Mouse (Mus musculus) stomach, embryonic 15.5 days (tissue): ENCODE measurements around the gene Atp2a2. TPM values are rescaled to one million over a fixed set of nuclear protein-coding genes. Genes with fewer than 3 reads are reported as not detected.
"Not testable (repeated sequence)": the region's sequence is repeated elsewhere in the genome, so short reads cannot be mapped to it uniquely, and the experiment has no call there.

Experiments
- ATAC-seq: fragments of 200-750 bp; cut with Nextera tagmentation; 2 replicates; pipeline ENCODE4 v1.8.0; 2017; ENCODE audit warnings: low read depth, moderate number of reproducible peaks, moderate TSS enrichment; ENCODE audit not compliant: insufficient read depth, low FRiP score
- H3K27ac ChIP-seq: fragments of 300-500 bp; sonication (generic); 2 replicates; pipeline ENCODE4 v1.5.1; 2015; ENCODE audit warnings: mild to moderate bottlenecking, inconsistent platforms
- H3K27me3 ChIP-seq: fragments of 300-500 bp; sonication (generic); replicated peaks from 2 replicates; pipeline ENCODE4 v1.6.1; 2015; ENCODE audit warnings: inconsistent platforms
- H3K36me3 ChIP-seq: fragments of 300-500 bp; sonication (generic); 2 replicates; pipeline ENCODE4 v1.6.1; 2015; ENCODE audit warnings: inconsistent platforms
- H3K4me1 ChIP-seq: fragments of 300-500 bp; sonication (generic); 2 replicates; pipeline ENCODE4 v1.6.1; 2015; ENCODE audit warnings: inconsistent platforms
- H3K4me2 ChIP-seq: fragments of 300-500 bp; sonication (generic); 2 replicates; pipeline ENCODE4 v1.6.1; 2015; ENCODE audit warnings: mild to moderate bottlenecking, inconsistent platforms
- H3K4me3 ChIP-seq: fragments of 300-500 bp; sonication (generic); replicated peaks from 2 replicates; pipeline ENCODE4 v1.5.1; 2015; ENCODE audit warnings: inconsistent platforms
- H3K9ac ChIP-seq: fragments of 300-500 bp; sonication (generic); 2 replicates; pipeline ENCODE4 v1.6.1; 2015; ENCODE audit warnings: inconsistent platforms
- H3K9me3 ChIP-seq: fragments of 300-500 bp; sonication (generic); 2 replicates; pipeline ENCODE4 v1.6.1; 2016; ENCODE audit warnings: inconsistent platforms
- WGBS: fragments of 180-500 bp; shearing (Covaris S2); methylation state at CpG from one replicate; pipeline ENCODE4 v1.1.7; 2015; 5-methylcytosine and 5-hydroxymethylcytosine counted together
- polyA plus RNA-seq: library from polyadenylated mRNA; unstranded; fragments of >200 nt; fragmentation: Nextera tagmentation; extraction: Ambion mirVana; gene quantifications from 2 replicates; pipeline ENCODE4 v1.2.1, GENCODE M21; 2015

Atp2a2 gene
- polyA plus RNA-seq, 1 experiment from 2014 or later: 33.5 TPM

- WGBS: 84% methylated on average over 6 of the region's 6 CpGs
- no peak for ATAC-seq
These were observed 14.2 kb downstream of the Atp2a2 start for GRCm38 (mm10) chr5:122487825-122488224.

DNA sequence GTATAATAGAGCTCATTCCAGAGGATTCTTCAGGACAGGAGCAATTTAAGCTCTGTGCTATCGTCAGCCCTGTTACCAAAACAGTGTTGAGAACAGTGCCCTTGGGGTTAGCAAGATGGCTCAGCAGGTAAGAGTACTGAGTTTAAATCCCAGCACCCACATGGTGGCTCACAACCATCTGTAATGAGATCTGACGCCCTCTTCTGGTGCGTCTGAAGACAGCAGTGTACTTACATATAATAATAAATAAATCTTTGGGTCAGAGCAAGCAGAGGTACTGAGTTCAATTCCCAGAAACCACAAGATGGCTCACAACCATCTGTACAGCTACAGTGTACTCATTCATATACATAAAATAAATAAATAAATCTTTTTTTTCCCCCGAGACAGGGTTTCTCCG lies 15.8 kb downstream of the Atp2a2 start:
- ATAC-seq: not testable (repeated sequence)

More at GRCm38 (mm10) chr5:122487825-122488224, 14.2 kb downstream of the Atp2a2 start:
- Histone ChIP-seq H3K27ac (no peak overlapping the region), H3K27me3 (no peaks in the 10 kb centered on the region), H3K4me1 (no peaks in the 10 kb centered on the region), H3K9ac (no peak overlapping the region), H3K4me2 (no peak overlapping the region), H3K9me3 (no peaks in the 10 kb centered on the region), H3K36me3 (peaks cover 49% of the 10 kb centered on the region), H3K4me3 (no peak overlapping the region)

GRCm38 (mm10) chr5:122482733-122483391 lies 19.2 kb downstream of the Atp2a2 start:
- Histone ChIP-seq H3K9me3 (no peaks in the 10 kb centered on the region), H3K27me3 (no peaks in the 10 kb centered on the region), H3K27ac (no peak overlapping the region), H3K4me2 (no peak overlapping the region), H3K4me3 (no peak overlapping the region), H3K4me1 (no peaks in the 10 kb centered on the region), H3K36me3 (peaks cover 33% of the 10 kb centered on the region), H3K9ac (no peak overlapping the region)
- ATAC-seq: no peak
- 81% methylated on average over 6 of the region's 6 CpGs for WGBS

More for the DNA sequence above, 15.8 kb downstream of the Atp2a2 start:
- peaks cover 47% of the 10 kb centered on the region for H3K36me3 ChIP-seq
- H3K4me3 ChIP-seq, H3K9ac ChIP-seq, H3K27me3 ChIP-seq, H3K4me2 ChIP-seq, H3K9me3 ChIP-seq, H3K27ac ChIP-seq, H3K4me1 ChIP-seq: not testable (repeated sequence)
- WGBS: 79% methylated on average over 5 of the region's 5 CpGs

GRCm38 (mm10) chr5:122481844-122482243 lies 20.2 kb downstream of the Atp2a2 start:
- Histone ChIP-seq H3K4me1 (no peaks in the 10 kb centered on the region), H3K27ac (no peak overlapping the region; the same call in 1 of the 2 replicates), H3K9me3 (no peaks in the 10 kb centered on the region), H3K4me2 (no peak overlapping the region), H3K27me3 (no peaks in the 10 kb centered on the region), H3K9ac (no peak overlapping the region), H3K36me3 (peaks cover 38% of the 10 kb centered on the region), H3K4me3 (no peak overlapping the region)
- no peak for ATAC-seq
- WGBS: 82% methylated on average over 5 of the region's 5 CpGs

GRCm38 (mm10) chr5:122479131-122479530 lies 22.9 kb downstream of the Atp2a2 start:
- WGBS: 46% methylated on average over 2 of the region's 2 CpGs
- Histone ChIP-seq H3K9me3 (no peaks in the 10 kb centered on the region), H3K9ac (no peak overlapping the region), H3K36me3 (peaks cover 38% of the 10 kb centered on the region), H3K4me1 (no peaks in the 10 kb centered on the region), H3K27ac (no peak overlapping the region), H3K27me3 (no peaks in the 10 kb centered on the region), H3K4me2 (no peak overlapping the region), H3K4me3 (no peak overlapping the region)
- ATAC-seq: no peak

DNA sequence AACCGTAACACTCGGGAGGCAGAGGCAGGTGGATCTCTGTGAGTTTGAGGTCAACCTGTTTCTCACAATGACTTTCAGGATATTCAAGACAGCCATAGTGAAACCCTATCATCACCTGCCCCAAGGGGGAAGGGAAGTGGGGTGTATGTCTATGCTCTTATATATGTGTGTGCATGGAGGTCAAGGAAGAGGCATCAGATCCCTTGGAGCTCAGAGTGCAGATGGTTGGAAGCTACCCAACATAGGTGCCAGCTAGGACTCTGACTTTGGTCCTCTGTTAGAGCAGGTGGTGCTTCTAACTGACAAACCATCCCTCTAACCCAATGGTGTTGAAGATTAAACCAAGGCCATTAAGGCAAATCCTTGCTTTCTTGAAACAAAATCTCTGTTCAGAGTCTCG lies 24.5 kb downstream of the Atp2a2 start:
- ATAC-seq: no peak
- 0 out of 2 replicates have a peak, but pooled peaks cover 3% of the 10 kb centered on the region for H3K4me1 ChIP-seq
- no peaks in the 10 kb centered on the region for H3K9me3 ChIP-seq
- H3K4me3 ChIP-seq: no peak overlapping the region
- WGBS: 91% methylated on average over 3 of the region's 3 CpGs
- H3K9ac ChIP-seq: no peak overlapping the region
- H3K27ac ChIP-seq: no peak overlapping the region
- H3K4me2 ChIP-seq: no peak overlapping the region
- H3K36me3 ChIP-seq: peaks cover 43% of the 10 kb centered on the region
- H3K27me3 ChIP-seq: no peaks in the 10 kb centered on the region

DNA sequence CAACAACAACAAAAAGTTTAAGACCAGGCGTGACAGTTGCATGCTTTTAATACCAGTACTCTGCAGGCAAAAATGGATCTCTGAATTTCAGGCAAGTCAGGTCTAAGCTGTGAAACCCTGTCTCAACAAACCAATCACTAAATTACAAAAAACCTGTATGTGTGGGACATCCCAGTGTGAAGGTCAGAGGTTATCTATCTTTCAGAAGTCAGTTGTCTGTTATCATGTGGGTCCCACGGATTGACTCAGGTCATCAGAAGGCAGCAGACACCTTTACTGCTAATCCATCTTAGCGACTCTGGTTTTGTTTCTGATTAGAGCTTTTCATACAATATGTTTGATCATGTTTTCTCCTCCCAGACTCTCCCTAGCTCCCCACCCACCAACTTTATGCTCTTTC lies 25.9 kb downstream of the Atp2a2 start:
- H3K4me1 ChIP-seq: 0 out of 2 replicates have a peak, but pooled peaks cover 3% of the 10 kb centered on the region
- WGBS: 49% methylated on average over 3 of the region's 3 CpGs
- H3K27me3 ChIP-seq: no peaks in the 10 kb centered on the region
- ATAC-seq: no peak
- H3K9ac ChIP-seq: no peak overlapping the region
- no peak overlapping the region for H3K27ac ChIP-seq
- H3K4me3 ChIP-seq: no peak overlapping the region
- peaks cover 43% of the 10 kb centered on the region for H3K36me3 ChIP-seq
- H3K4me2 ChIP-seq: no peak overlapping the region
- H3K9me3 ChIP-seq: no peaks in the 10 kb centered on the region

- H3K36me3 ChIP-seq: peaks cover 48% of the 10 kb centered on the region
- H3K9ac ChIP-seq: no peak overlapping the region
- no peaks in the 10 kb centered on the region for H3K27me3 ChIP-seq
- H3K4me3 ChIP-seq: no peak overlapping the region
- WGBS: 81% methylated on average over 4 of the region's 4 CpGs
- H3K4me1 ChIP-seq: 0 out of 2 replicates have a peak, but pooled peaks cover 3% of the 10 kb centered on the region
- no peak for ATAC-seq
- no peaks in the 10 kb centered on the region for H3K9me3 ChIP-seq
- H3K4me2 ChIP-seq: no peak overlapping the region
- no peak overlapping the region for H3K27ac ChIP-seq
These were observed 27.2 kb downstream of the Atp2a2 start for GRCm38 (mm10) chr5:122474643-122475363.

- ATAC-seq: 0 out of 2 replicates have a peak, but pooled peaks have one; percentile 27
- Histone ChIP-seq H3K27me3 (no peaks in the 10 kb centered on the region), H3K9ac (no peak overlapping the region), H3K4me3 (no peak overlapping the region), H3K36me3 (peaks cover 69% of the 10 kb centered on the region), H3K4me1 (0 out of 2 replicates have a peak, but pooled peaks cover 3% of the 10 kb centered on the region), H3K4me2 (no peak overlapping the region), H3K9me3 (no peaks in the 10 kb centered on the region), H3K27ac (no peak overlapping the region)
- 62% methylated on average over 5 of the region's 5 CpGs for WGBS
These were observed 30.4 kb downstream of the Atp2a2 start for GRCm38 (mm10) chr5:122471658-122472057.

- no peak overlapping the region for H3K4me3 ChIP-seq
- no peaks in the 10 kb centered on the region for H3K4me1 ChIP-seq
- WGBS: 83% methylated on average over 9 of the region's 9 CpGs
- peaks cover 75% of the 10 kb centered on the region for H3K36me3 ChIP-seq
- ATAC-seq: no peak
- H3K9me3 ChIP-seq: no peaks in the 10 kb centered on the region
- no peak overlapping the region for H3K4me2 ChIP-seq
- H3K9ac ChIP-seq: no peak overlapping the region
- no peak overlapping the region for H3K27ac ChIP-seq
- H3K27me3 ChIP-seq: no peaks in the 10 kb centered on the region
These were observed 40.6 kb downstream of the Atp2a2 start for GRCm38 (mm10) chr5:122461431-122461830.

DNA sequence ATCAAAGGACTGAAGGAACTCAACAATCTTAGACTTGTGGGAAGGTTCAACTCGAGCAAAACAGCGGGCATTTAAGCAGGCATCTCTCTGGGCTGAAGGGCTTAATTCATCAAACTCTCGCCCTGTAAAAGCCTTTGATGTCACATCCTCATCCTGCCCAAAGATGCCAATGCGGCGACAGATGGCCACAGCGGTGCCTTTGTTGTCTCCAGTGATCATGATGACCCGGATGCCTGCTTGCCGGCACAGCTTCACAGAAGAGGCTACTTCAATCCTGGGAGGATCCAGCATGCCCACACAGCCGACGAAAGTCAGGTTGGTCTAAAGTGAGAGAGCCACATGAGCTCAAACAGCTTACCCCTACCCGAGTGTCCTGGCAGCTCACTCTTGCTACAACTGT lies 41.4 kb downstream of the Atp2a2 start:
- Histone ChIP-seq H3K36me3 (peaks cover 71% of the 10 kb centered on the region), H3K27me3 (no peaks in the 10 kb centered on the region), H3K9me3 (no peaks in the 10 kb centered on the region), H3K4me3 (no peak overlapping the region), H3K4me2 (no peak overlapping the region), H3K9ac (no peak overlapping the region), H3K4me1 (no peaks in the 10 kb centered on the region), H3K27ac (no peak overlapping the region)
- ATAC-seq: no peak
- WGBS: 85% methylated on average over 11 of the region's 11 CpGs

DNA sequence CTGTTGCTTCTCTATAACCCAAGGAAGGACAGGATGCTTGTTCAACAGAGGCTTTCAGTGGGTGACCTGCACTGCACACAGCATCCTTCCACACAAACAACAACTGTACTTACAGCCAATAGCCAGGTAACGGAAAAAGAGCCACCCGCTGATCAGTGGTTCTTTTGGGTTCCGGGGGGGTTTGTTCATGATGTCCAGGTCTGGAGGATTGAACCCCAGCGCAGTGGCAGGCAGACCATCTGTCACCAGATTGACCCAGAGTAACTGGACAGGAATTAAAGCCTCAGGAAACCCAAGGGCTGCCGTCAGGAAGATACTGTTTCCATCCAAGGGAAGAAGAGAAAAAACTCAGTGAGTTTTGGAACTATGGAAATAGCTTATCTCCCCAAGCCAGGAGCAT lies 42.7 kb downstream of the Atp2a2 start:
- no peak overlapping the region for H3K4me2 ChIP-seq
- H3K36me3 ChIP-seq: peaks cover 73% of the 10 kb centered on the region
- no peaks in the 10 kb centered on the region for H3K4me1 ChIP-seq
- H3K27me3 ChIP-seq: no peaks in the 10 kb centered on the region
- no peak overlapping the region for H3K9ac ChIP-seq
- 96% methylated on average over 5 of the region's 5 CpGs for WGBS
- no peak overlapping the region for H3K27ac ChIP-seq
- no peak overlapping the region for H3K4me3 ChIP-seq
- H3K9me3 ChIP-seq: no peaks in the 10 kb centered on the region
- no peak for ATAC-seq
